Mouse (Mus musculus) embryonic facial prominence, embryonic 13.5 days (tissue): ENCODE measurements around the gene Rcn1. TPM values are rescaled to one million over a fixed set of nuclear protein-coding genes. Genes with fewer than 3 reads are reported as not detected.

Experiments
- ATAC-seq: fragments of 200-750 bp; cut with Nextera tagmentation; 2 replicates; pipeline ENCODE4 v1.8.0; 2017; ENCODE audit warnings: low read depth; ENCODE audit not compliant: insufficient number of reproducible peaks, insufficient read depth, low FRiP score, low TSS enrichment
- H3K27ac ChIP-seq: fragments of 300-500 bp; sonication (generic); 2 replicates; pipeline ENCODE4 v1.5.1; 2015; ENCODE audit warnings: moderate library complexity, mild to moderate bottlenecking, inconsistent platforms
- H3K27me3 ChIP-seq: fragments of 300-500 bp; sonication (generic); 2 replicates; pipeline ENCODE4 v1.6.1; 2015; ENCODE audit warnings: mild to moderate bottlenecking, inconsistent platforms
- H3K36me3 ChIP-seq: fragments of 300-500 bp; sonication (generic); 2 replicates; pipeline ENCODE4 v1.6.1; 2015; ENCODE audit warnings: mild to moderate bottlenecking, inconsistent platforms
- H3K4me1 ChIP-seq: fragments of 300-500 bp; sonication (generic); 2 replicates; pipeline ENCODE4 v1.6.1; 2015; ENCODE audit warnings: inconsistent platforms
- H3K4me2 ChIP-seq: fragments of 300-500 bp; sonication (generic); 2 replicates; pipeline ENCODE4 v1.6.1; 2015; ENCODE audit warnings: moderate library complexity, mild to moderate bottlenecking, inconsistent platforms
- H3K4me3 ChIP-seq: fragments of 300-500 bp; sonication (generic); 2 replicates; pipeline ENCODE4 v1.5.1; 2015; ENCODE audit warnings: mild to moderate bottlenecking, inconsistent platforms
- H3K9ac ChIP-seq: fragments of 300-500 bp; sonication (generic); 2 replicates; pipeline ENCODE4 v1.6.1; 2015; ENCODE audit warnings: mild to moderate bottlenecking, inconsistent platforms
- H3K9me3 ChIP-seq: fragments of 300-500 bp; sonication (generic); 2 replicates; pipeline ENCODE4 v1.6.1; 2016; ENCODE audit warnings: inconsistent platforms
- WGBS: fragments of 180-500 bp; shearing (Covaris S2); methylation state at CpG from one replicate; pipeline ENCODE4 v1.1.7; 2015; ENCODE audit warnings: mixed read lengths; 5-methylcytosine and 5-hydroxymethylcytosine counted together
- polyA plus RNA-seq: library from polyadenylated mRNA; unstranded; fragments of >200 nt; fragmentation: Nextera tagmentation; extraction: Ambion mirVana; gene quantifications from 2 replicates; pipeline ENCODE4 v1.2.1, GENCODE M21; 2015

Gene Rcn1
- polyA plus RNA-seq, 1 experiment from 2014 or later: 223 TPM

GRCm38 (mm10) chr2:105373658-105374057 is 25.5 kb downstream of the Rcn1 start:
- no peak overlapping the region for H3K27ac ChIP-seq
- 84% methylated on average over 11 of the region's 11 CpGs for WGBS
- no peak overlapping the region for H3K4me2 ChIP-seq
- peaks cover 11% of the 10 kb centered on the region for H3K4me1 ChIP-seq
- H3K9me3 ChIP-seq: no peaks in the 10 kb centered on the region
- no peak overlapping the region for H3K9ac ChIP-seq
- peaks cover 18% of the 10 kb centered on the region for H3K27me3 ChIP-seq
- no peak for ATAC-seq
- H3K4me3 ChIP-seq: no peak overlapping the region
- H3K36me3 ChIP-seq: no peaks in the 10 kb centered on the region

- 78% methylated on average over 5 of the region's 5 CpGs for WGBS
- ATAC-seq: no peak
These were observed 26.4 kb downstream of the Rcn1 start for GRCm38 (mm10) chr2:105372727-105373126.

GRCm38 (mm10) chr2:105372156-105372555 is 27.0 kb downstream of the Rcn1 start:
- Histone ChIP-seq H3K4me3 (no peak overlapping the region), H3K9me3 (no peaks in the 10 kb centered on the region), H3K27ac (no peak overlapping the region), H3K27me3 (peaks cover 18% of the 10 kb centered on the region), H3K36me3 (no peaks in the 10 kb centered on the region), H3K9ac (no peak overlapping the region), H3K4me1 (peaks cover 11% of the 10 kb centered on the region), H3K4me2 (no peak overlapping the region)
- ATAC-seq: no peak
- WGBS: 86% methylated on average over 6 of the region's 6 CpGs

More at GRCm38 (mm10) chr2:105372727-105373126, 26.4 kb downstream of the Rcn1 start:
- H3K4me3 ChIP-seq: no peak overlapping the region
- H3K36me3 ChIP-seq: no peaks in the 10 kb centered on the region
- H3K4me1 ChIP-seq: peaks cover 11% of the 10 kb centered on the region
- no peak overlapping the region for H3K4me2 ChIP-seq
- no peak overlapping the region for H3K9ac ChIP-seq
- H3K27ac ChIP-seq: no peak overlapping the region
- H3K27me3 ChIP-seq: peaks cover 18% of the 10 kb centered on the region
- no peaks in the 10 kb centered on the region for H3K9me3 ChIP-seq

- Histone ChIP-seq H3K4me1 (peaks cover 9% of the 10 kb centered on the region), H3K27me3 (peaks cover 18% of the 10 kb centered on the region), H3K9ac (peak overlapping the region; percentile 52; the same call in 1 of the 2 replicates), H3K36me3 (no peaks in the 10 kb centered on the region), H3K4me3 (peak overlapping the region; percentile 14), H3K4me2 (peak overlapping the region; percentile 51), H3K27ac (no peak overlapping the region), H3K9me3 (no peaks in the 10 kb centered on the region)
- WGBS: 26% methylated on average over 14 of the region's 14 CpGs
- no peak for ATAC-seq
These were observed 28.4 kb downstream of the Rcn1 start for GRCm38 (mm10) chr2:105370698-105371097.

- Histone ChIP-seq H3K36me3 (no peaks in the 10 kb centered on the region), H3K27me3 (peaks cover 18% of the 10 kb centered on the region), H3K4me3 (no peak overlapping the region), H3K9ac (peak overlapping the region; percentile 52; the same call in 1 of the 2 replicates), H3K4me2 (peak overlapping the region; percentile 51), H3K27ac (no peak overlapping the region), H3K9me3 (no peaks in the 10 kb centered on the region), H3K4me1 (peaks cover 9% of the 10 kb centered on the region)
- no peak for ATAC-seq
- WGBS: 12% methylated on average over 10 of the region's 10 CpGs
These were observed 28.9 kb downstream of the Rcn1 start for GRCm38 (mm10) chr2:105370240-105370639.

GRCm38 (mm10) chr2:105367623-105368022 is 31.5 kb downstream of the Rcn1 start:
- WGBS: 52% methylated on average over 4 of the region's 4 CpGs
- no peak overlapping the region for H3K4me3 ChIP-seq
- H3K4me2 ChIP-seq: no peak overlapping the region
- H3K27me3 ChIP-seq: peaks cover 18% of the 10 kb centered on the region
- no peaks in the 10 kb centered on the region for H3K36me3 ChIP-seq
- ATAC-seq: no peak
- H3K9me3 ChIP-seq: no peaks in the 10 kb centered on the region
- no peak overlapping the region for H3K9ac ChIP-seq
- H3K27ac ChIP-seq: no peak overlapping the region
- peaks cover 9% of the 10 kb centered on the region for H3K4me1 ChIP-seq

- no peak for ATAC-seq
- Histone ChIP-seq H3K4me2 (no peak overlapping the region), H3K27me3 (no peaks in the 10 kb centered on the region), H3K4me1 (no peaks in the 10 kb centered on the region), H3K9ac (no peak overlapping the region), H3K27ac (no peak overlapping the region), H3K4me3 (no peak overlapping the region), H3K9me3 (no peaks in the 10 kb centered on the region), H3K36me3 (no peaks in the 10 kb centered on the region)
- 87% methylated on average over 3 of the region's 3 CpGs for WGBS
These were observed 41.1 kb downstream of the Rcn1 start for GRCm38 (mm10) chr2:105358040-105358439.

- H3K27ac ChIP-seq: no peak overlapping the region
These were observed 42.3 kb downstream of the Rcn1 start for GRCm38 (mm10) chr2:105356791-105357190.

GRCm38 (mm10) chr2:105348886-105349285 is 50.2 kb downstream of the Rcn1 start:
- 67% methylated on average over 6 of the region's 6 CpGs for WGBS
- Histone ChIP-seq H3K4me3 (no peak overlapping the region), H3K9me3 (no peaks in the 10 kb centered on the region), H3K4me2 (no peak overlapping the region), H3K4me1 (no peaks in the 10 kb centered on the region), H3K27me3 (no peaks in the 10 kb centered on the region), H3K27ac (no peak overlapping the region), H3K9ac (no peak overlapping the region), H3K36me3 (no peaks in the 10 kb centered on the region)
- no peak for ATAC-seq

More at GRCm38 (mm10) chr2:105356791-105357190, 42.3 kb downstream of the Rcn1 start:
- Histone ChIP-seq H3K4me1 (no peaks in the 10 kb centered on the region), H3K36me3 (no peaks in the 10 kb centered on the region), H3K4me3 (no peak overlapping the region), H3K27me3 (no peaks in the 10 kb centered on the region), H3K9ac (no peak overlapping the region), H3K4me2 (no peak overlapping the region), H3K9me3 (no peaks in the 10 kb centered on the region)
- ATAC-seq: no peak
- 69% methylated on average over 5 of the region's 5 CpGs for WGBS

- no peaks in the 10 kb centered on the region for H3K9me3 ChIP-seq
- no peaks in the 10 kb centered on the region for H3K36me3 ChIP-seq
- no peak overlapping the region for H3K4me3 ChIP-seq
- ATAC-seq: no peak
- no peak overlapping the region for H3K9ac ChIP-seq
- no peak overlapping the region for H3K4me2 ChIP-seq
- 65% methylated on average over 3 of the region's 3 CpGs for WGBS
- peaks cover 5% of the 10 kb centered on the region; the same call in 1 of the 2 replicates for H3K4me1 ChIP-seq
- no peaks in the 10 kb centered on the region for H3K27me3 ChIP-seq
- H3K27ac ChIP-seq: no peak overlapping the region
These were observed 59.1 kb downstream of the Rcn1 start for GRCm38 (mm10) chr2:105339993-105340392.

GRCm38 (mm10) chr2:105337171-105337875 is 61.8 kb downstream of the Rcn1 start:
- Histone ChIP-seq H3K9ac (no peak overlapping the region), H3K27ac (no peak overlapping the region), H3K4me3 (no peak overlapping the region), H3K36me3 (no peaks in the 10 kb centered on the region), H3K4me2 (no peak overlapping the region), H3K27me3 (peaks cover 17% of the 10 kb centered on the region), H3K4me1 (peaks cover 5% of the 10 kb centered on the region; the same call in 1 of the 2 replicates), H3K9me3 (no peaks in the 10 kb centered on the region)
- ATAC-seq: no peak
- 41% methylated on average over 8 of the region's 8 CpGs for WGBS

- H3K4me1 ChIP-seq: peaks cover 5% of the 10 kb centered on the region; the same call in 1 of the 2 replicates
- H3K36me3 ChIP-seq: no peaks in the 10 kb centered on the region
- ATAC-seq: no peak
- H3K9ac ChIP-seq: no peak overlapping the region
- no peak overlapping the region for H3K4me3 ChIP-seq
- peaks cover 18% of the 10 kb centered on the region for H3K27me3 ChIP-seq
- H3K4me2 ChIP-seq: no peak overlapping the region
- no peak overlapping the region for H3K27ac ChIP-seq
- 22% methylated on average over 12 of the region's 12 CpGs for WGBS
- no peaks in the 10 kb centered on the region for H3K9me3 ChIP-seq
These were observed 62.6 kb downstream of the Rcn1 start for GRCm38 (mm10) chr2:105336314-105337027.
